Mouse (Mus musculus) R1 (cell line): ENCODE data around the gene Ptprm.

ENCODE experiments used
- DNase-seq: peaks from one replicate; pipeline ENCODE4 v3.0.0-alpha.2; 2018; ENCODE audit warnings: low read depth, low spot score

Ptprm gene

DNA sequence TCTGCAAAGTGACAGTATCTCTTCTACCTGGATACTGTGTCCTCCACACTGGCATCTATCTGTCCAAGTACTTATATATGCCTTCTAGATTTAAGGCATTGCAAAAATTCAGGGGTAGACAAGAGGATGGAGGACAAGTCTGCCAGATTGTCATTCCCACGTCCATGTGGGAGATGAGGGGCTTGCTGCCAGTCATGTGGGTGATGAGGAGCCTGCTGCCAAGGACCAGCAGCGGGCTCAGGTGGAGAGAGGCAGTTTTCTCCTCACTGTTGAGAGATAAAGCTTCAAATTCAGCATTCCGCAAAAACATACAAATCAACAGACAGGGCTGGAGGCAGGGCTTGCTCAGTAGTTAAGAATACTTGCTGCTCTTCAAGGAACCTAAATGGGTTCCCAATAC is 66.8 kb downstream of the Ptprm start:
- no peak for DNase-seq

GRCm38 (mm10) chr17:67281640-67282170 is 72.6 kb downstream of the Ptprm start:
- no peak for DNase-seq

- DNase-seq = no peak
Observed at GRCm38 (mm10) chr17:67277124-67277910, 76.9 kb downstream of the Ptprm start.

- no peak for DNase-seq
Observed at GRCm38 (mm10) chr17:67274531-67275094, 79.6 kb downstream of the Ptprm start.

DNA sequence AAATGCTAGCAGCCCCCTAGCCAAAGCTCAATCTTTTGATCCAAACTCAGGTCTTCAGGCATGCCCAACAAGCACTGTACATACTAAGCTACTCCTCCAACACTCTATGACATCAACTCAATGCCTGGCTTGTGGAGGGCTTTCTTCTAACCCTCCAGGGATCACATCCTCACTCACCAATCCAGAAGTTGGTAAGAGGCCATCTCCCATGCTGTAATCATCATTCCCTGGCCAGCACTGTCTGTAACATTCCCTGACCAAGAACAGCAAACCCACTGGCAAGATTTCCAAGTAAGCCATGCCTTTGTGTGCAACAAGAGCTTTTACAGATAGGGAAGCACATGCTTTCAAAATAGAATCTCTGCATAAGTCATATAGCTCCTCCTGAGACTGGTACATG is 81.3 kb downstream of the Ptprm start:
- DNase-seq = no peak

DNA sequence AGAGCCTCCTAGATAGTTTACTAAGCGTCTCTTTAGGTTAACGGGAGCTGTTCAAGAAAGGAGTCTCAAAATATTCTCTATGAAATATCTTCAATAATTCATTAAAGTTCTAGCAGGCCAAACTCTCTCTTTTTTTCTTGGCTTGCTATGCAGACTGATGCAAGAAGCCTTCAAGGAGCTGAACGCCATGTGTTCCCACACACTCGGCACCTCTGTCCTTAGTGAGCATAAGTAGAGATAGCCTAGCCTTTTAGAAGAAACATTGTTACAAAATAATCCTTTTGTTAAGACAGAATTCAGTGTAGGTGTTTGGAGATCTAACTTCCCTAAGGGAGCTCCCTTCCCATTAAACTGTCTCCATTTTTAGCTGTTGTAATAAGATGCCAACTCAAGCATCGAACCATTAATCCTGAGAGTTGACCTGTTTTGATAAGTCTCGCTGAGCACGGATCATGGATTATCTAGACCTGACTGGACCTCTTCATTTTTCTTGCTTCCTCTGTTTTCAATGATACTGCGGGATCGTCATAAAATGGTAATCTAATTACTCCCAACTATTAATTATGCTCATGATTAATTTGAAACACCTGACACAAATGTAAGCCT is 85.7 kb downstream of the Ptprm start:
- DNase-seq = no peak

- no peak for DNase-seq
Observed at GRCm38 (mm10) chr17:67266270-67266669, 88.0 kb downstream of the Ptprm start.

DNA sequence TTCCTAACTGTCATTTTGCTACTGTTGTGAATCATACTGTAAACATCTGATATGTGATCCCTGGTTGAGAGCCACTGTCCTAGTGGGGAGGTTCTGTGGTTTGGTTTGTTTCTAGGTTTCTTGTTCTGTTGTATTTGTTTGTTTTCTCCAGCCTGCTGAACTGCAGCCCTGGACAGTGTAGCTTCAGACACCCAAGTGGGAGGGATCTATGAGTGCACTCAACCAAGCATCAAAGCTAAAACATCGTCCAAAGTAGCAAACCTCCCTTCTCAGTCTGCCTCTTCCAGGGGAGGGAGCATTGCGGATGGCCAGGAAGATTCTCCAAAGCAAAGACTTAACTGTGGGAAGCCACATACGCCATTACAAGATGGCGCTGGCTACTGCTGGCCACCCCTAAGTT is 88.7 kb downstream of the Ptprm start:
- no peak for DNase-seq

DNA sequence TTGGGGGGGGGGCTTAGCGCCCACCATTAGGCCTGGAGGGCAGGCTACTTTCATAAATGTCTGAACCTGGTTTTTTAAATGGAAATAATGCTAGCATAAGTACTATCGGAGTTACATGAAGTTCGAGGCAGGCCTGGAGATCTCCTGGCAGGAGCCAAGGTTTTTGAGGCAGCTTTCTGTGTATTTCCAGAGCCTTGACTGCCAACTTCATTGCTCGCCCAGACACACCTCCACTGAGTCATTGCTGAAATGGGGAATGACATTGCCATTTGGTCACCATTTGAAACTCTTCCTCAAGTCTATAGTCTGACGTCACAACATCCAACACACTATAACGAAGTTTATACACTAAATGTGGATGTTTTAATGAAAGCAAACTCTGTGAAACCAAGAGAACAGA is 89.5 kb downstream of the Ptprm start:
- DNase-seq = no peak

DNA sequence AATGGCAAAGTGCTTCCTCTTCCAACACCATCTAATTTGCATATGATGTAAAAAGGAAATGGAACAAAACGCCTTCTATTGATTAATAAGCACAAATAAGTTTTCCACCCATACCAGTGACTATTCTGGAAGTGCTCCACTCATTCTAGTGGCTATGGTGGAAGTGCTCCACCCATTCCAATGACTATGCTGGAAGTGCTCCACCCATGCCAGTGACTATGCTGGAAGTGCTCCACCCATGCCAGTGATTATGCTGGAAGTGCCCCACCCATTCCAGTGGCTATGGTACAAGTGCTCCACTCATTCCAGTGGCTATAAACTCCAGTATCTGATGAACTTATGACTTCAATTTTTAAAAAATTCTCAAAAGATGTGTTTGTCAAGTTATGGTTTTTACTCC is 91.2 kb downstream of the Ptprm start:
- DNase-seq = no peak

GRCm38 (mm10) chr17:67260016-67260415 is 94.2 kb downstream of the Ptprm start:
- no peak for DNase-seq

DNA sequence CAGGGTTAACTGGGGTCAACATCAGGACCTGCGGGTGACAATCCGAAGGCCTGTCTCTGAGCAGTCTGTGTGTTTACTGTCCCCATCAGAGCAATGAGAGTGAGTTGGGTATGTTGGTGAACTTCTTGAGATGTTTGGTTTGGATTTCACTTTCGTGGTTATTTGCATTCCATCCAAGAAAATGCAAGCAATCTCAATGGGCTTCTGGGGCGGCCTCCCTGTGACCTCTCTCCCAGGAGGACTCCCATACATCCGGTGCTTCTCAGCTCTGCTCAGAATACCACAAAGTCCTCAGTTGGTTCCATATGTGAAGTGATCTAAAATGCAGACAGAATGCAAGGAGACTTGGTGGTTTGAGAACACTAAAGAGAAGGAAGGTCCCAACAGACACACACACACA is 96.5 kb downstream of the Ptprm start:
- no peak for DNase-seq

DNA sequence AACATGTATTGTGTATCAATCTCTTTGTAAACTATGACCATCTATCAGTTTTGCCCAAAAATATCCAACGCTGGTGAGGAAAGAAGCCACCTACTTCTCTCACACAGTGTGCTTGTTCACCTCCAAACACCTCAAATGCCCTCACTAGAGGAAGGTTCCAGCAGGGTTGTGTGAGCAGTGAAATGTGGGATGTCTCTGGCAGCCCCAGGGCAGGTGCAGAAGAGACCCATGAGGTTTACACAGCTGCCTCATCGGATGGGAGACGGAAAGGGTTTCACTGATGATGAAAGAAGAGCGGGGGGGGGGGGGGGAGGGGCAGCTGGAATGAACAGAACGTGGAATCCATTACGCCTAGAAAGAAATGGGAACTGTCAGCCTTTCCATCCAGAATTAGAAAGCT is 98.1 kb downstream of the Ptprm start:
- DNase-seq = no peak

DNA sequence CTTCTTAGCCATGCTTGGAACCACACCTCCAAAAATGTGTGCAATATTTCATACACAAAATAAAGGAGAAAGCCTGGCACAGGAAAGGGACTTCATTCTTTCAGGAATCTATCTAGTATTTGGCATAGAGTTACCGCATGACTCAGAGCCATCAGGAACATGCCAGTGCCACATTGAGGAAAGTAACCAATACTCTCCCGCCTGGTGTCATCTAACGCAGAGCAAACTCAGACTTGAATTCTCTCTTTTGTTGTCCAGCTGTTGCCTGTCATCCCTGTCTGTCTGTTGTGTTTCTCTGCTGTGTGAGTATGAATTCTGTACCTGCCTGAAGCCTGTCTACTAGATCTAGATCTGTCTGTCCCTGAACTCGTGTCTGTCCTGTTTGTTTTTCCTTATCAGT is 100.8 kb downstream of the Ptprm start:
- no peak for DNase-seq

DNA sequence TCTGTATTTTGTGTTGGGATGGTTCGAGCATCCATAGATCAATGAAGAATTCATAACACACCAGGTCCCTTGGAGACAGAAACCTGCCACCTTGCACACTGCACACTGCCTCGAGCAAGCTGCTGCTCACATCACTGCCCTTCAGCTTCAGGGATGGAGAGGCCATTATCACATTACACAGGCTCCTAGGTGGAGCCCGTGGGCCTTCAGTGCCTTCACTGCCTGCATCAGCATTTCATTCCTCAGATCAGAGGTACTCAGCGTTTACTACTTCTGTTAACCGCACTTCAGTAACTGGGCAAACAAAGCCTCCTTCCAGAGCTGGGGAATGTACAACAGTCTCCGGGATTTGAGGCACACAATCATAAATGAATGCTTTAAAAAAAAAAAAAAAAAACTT is 101.3 kb downstream of the Ptprm start:
- no peak for DNase-seq

GRCm38 (mm10) chr17:67245273-67245875 is 108.9 kb downstream of the Ptprm start:
- DNase-seq = no peak

- no peak for DNase-seq
Observed at GRCm38 (mm10) chr17:67242774-67243495, 111.3 kb downstream of the Ptprm start.

DNA sequence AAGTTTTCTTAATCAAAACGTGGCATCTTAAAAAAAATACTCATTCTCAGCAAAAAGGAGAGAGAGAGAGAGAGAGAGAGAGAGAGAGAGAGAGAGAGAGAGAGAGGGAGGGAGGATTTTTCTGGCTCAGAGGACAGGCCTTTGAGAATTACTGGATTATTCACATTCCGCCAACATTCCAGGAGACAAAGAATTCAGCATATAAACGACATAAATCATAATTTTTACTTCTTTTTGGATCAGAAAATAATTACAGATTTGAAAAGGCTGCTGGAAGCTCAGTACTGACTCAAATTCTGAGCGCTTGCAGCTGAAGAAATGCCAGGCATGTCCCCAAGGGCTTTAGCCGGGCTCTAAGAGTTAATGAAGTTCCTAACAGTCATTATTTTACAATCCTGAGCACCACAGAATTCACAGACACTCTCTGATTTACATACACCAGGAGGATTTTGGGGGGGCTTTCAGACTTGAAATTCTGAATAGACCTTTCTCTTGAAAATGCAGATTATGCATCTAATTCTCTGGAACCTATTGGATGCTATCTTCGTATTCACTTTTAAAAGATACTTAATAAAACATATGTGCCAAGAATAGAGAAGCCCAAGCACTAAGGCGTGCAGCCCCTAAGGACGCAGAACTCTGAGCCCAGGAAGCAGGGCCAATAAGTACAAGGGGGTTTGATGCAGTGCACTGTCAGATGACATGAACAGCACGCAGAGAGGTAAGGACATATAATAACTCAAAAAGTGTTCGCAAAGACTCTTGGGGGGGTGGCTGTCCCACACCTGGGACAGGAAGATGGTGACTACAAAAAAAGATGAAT is 112.1 kb downstream of the Ptprm start:
- no peak for DNase-seq

DNA sequence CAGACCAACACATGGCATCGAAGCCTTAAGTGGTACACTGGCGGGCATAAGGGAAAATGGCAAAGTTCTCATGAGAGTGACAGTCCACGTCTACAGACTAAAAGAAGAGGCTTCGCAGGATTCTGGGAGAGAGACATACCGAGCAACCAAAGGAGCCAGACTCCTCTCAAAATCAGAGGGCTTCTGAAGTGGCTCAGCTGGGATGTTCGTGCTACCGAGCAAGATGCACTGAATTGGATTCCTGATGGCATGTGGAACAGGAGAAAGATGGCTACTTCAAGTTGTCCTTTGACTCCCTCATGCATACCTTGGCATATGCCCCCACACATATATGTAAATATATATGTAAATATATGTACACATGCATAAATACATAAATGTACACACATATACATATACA is 115.4 kb downstream of the Ptprm start:
- DNase-seq = no peak

DNA sequence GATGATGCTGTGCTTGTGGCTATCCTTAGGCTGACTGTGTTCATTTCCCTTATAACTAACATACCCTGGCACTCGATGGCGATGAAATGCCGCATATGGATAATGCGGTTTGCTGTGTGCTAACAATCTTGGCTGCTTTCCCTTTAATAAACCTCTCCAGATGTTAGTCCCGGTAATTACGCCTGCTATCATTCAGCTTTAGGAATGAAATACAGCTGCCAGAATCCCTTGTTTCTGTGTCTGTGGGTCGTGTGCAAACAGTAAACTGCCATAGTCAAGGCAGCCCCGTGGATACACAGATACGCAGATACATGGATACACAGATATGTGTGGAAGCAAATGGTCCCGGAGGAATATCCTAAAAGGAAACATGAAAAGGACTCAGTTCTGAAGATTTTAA is 116.8 kb downstream of the Ptprm start:
- DNase-seq = no peak

GRCm38 (mm10) chr17:67233063-67233462 is 121.2 kb downstream of the Ptprm start:
- DNase-seq = no peak
